Mouse (Mus musculus) ovary, postnatal 14 days (tissue): Measurements from ENCODE around the gene Cdh22.

Experiments
- DNase-seq: peaks from one replicate; pipeline ENCODE4 v3.0.0; 2022; ENCODE audit warnings: low spot score

Gene Cdh22

GRCm38 (mm10) chr2:165081257-165081656 lies 153.4 kb downstream of the Cdh22 start:
- no peak for DNase-seq

GRCm38 (mm10) chr2:165080657-165081056 lies 154.0 kb downstream of the Cdh22 start:
- no peak for DNase-seq

- no peak for DNase-seq
Observed at GRCm38 (mm10) chr2:165078605-165079004, 156.0 kb downstream of the Cdh22 start.

GRCm38 (mm10) chr2:165078045-165078444 lies 156.6 kb downstream of the Cdh22 start:
- DNase-seq: no peak

GRCm38 (mm10) chr2:165077055-165077454 lies 157.6 kb downstream of the Cdh22 start:
- no peak for DNase-seq

- DNase-seq: peak; percentile 80
Observed at GRCm38 (mm10) chr2:165074937-165075336, 159.7 kb downstream of the Cdh22 start.

GRCm38 (mm10) chr2:165074081-165074884 lies 160.4 kb downstream of the Cdh22 start:
- DNase-seq: no peak

GRCm38 (mm10) chr2:165073381-165073781 lies 161.3 kb downstream of the Cdh22 start:
- no peak for DNase-seq

- DNase-seq: peak; percentile 55
Observed at GRCm38 (mm10) chr2:165070096-165070816, 164.4 kb downstream of the Cdh22 start.

- DNase-seq: no peak
Observed at GRCm38 (mm10) chr2:165068806-165069205, 165.8 kb downstream of the Cdh22 start.

- no peak for DNase-seq
Observed at GRCm38 (mm10) chr2:165064489-165064888, 170.2 kb downstream of the Cdh22 start.

GRCm38 (mm10) chr2:165061638-165062433 lies 172.8 kb downstream of the Cdh22 start:
- no peak for DNase-seq
